Mouse (Mus musculus): ENCODE data around the gene Pelo.

The Pelo gene

GRCm38 (mm10) chr13:115096965-115097364 is 7.0 kb upstream of the Pelo start:
- in situ Hi-C loops (cut with MboI, MseI) = no loop called here

DNA sequence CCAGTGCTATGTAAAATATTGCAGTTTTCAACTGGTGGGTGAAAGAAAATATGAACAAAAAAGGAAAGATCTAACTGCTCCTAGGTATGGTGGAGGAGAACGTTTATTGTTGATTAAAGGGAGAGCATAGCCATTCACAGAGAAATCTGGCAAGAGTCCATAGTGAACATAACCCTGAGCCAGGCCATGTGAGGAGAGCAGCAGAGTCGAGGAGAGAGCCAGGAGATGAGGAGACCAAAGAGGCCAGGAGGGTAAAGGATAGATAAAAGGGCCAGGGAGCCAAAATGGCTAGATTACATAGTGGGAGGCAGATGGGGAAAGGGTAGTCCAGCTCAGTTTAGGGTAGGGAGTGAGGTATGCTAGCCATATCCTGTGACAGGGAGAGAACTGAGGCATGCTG is 6.2 kb upstream of the Pelo start:
- in situ Hi-C loops (cut with MboI, MseI) = no loop called here

- in situ Hi-C loops (cut with MboI, MseI) = no loop called here
These were observed 5.4 kb upstream of the Pelo start for GRCm38 (mm10) chr13:115095392-115095791.

- in situ Hi-C loops (cut with MboI, MseI) = no loop called here
These were observed 1.5 kb upstream of the Pelo start for GRCm38 (mm10) chr13:115091511-115091910.

DNA sequence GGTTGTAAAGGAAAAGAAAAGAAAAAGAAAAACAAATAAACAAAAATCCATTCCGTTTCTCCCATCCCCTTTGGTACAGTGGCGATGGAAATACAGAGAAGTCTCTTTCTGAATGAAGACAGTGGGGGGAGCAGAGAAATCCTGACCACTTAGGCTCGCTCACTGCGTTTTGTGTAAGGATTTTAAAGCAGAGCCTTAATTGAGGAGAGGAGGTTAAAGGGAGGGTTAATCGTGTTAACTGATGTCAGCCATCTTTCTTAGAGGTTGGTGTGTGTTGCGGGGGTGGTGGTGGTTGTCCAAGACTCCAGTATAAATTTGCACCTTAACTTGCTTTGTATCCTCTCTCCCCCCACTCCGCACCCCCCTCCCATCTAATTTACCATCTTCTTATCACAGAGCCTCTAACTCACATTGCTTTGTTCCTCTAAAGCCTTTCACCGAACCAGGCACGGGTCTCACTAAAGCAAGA is 1.0 kb upstream of the Pelo start:
- in situ Hi-C loops (cut with MboI, MseI) = no loop called here

- in situ Hi-C loops (cut with MboI, MseI) = no loop called here
These were observed 476 bp downstream of the Pelo start for GRCm38 (mm10) chr13:115089395-115090025.

- in situ Hi-C loops (cut with MboI, MseI) = no loop called here
These were observed 979 bp downstream of the Pelo start for GRCm38 (mm10) chr13:115089020-115089394.

DNA sequence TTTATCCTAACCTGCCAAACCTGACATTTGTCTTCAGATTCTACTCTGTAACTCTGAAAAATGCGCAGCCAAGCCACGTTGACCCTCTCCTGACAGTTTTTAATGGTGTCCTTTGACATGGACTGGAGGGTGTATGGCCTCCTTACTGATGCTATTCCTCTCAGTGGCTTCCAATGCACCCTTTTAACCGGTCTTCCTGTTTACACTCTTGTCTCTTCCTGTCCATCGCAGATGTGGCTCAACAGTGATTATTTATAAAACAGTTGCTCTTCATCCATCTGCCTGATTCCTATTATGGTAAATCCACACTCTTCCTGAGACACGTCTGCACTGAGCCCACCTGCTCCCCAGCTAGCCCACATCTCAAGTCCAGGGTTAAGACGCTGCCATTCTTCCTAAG is 4.0 kb downstream of the Pelo start:
- in situ Hi-C loops (cut with MboI, MseI) = no loop called here

DNA sequence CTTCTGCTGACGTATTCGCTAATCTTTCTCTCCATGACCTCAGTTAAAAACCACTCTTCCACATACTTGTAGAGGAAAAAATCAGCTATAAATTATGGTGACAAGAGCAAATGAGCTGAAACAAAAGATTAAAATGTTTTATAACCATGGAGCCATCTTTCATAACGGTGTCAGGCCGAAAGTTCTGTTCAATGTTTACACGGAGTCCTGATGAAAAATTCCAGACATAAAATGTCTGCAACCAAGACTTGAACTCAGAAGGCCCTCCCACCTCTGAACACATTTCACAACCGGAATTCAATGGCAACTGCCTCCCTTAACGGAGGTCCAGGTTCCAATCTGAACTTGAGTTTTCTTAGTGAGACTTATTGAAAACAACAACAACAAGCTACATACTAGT is 7.6 kb downstream of the Pelo start:
- in situ Hi-C loops (cut with MboI, MseI) = no loop called here

DNA sequence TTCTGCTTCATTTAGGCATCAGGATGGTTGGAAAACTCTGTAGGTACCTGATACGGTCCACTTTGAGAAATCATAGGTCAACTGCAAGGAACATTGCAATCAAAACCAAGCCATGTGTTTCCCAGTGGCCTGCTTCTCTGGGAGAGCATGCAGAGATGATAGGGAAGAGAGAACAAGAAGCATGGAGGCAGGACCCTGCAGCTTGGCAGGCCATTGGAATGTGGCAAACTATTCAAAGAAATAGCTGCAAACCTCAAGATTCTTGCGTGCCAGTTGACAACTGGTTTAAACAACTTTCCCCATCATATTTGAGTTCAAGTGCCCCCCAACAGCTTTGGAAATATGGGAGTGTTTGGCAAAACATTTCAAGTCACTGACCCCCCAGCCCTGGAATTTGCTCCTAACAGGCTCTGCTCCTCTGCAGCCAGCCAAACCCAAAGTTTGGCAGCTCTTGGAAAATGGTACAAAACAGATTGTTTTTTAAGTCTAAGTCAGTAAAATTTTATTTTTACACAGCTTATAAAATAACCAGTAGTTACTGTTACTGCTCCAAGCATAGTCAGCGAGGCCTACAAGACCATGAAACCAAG is 9.9 kb downstream of the Pelo start:
- in situ Hi-C loops (cut with MboI, MseI) = no loop called here

- in situ Hi-C loops (cut with MboI, MseI) = no loop called here
These were observed 10.8 kb downstream of the Pelo start for GRCm38 (mm10) chr13:115078997-115079685.

- in situ Hi-C loops (cut with MboI, MseI) = no loop called here
These were observed 12.4 kb downstream of the Pelo start for GRCm38 (mm10) chr13:115077346-115078134.

- in situ Hi-C loops (cut with MboI, MseI) = no loop called here
These were observed 17.6 kb downstream of the Pelo start for GRCm38 (mm10) chr13:115072386-115072785.

- in situ Hi-C loops (cut with MboI, MseI) = no loop called here
These were observed 18.6 kb downstream of the Pelo start for GRCm38 (mm10) chr13:115071431-115071830.

DNA sequence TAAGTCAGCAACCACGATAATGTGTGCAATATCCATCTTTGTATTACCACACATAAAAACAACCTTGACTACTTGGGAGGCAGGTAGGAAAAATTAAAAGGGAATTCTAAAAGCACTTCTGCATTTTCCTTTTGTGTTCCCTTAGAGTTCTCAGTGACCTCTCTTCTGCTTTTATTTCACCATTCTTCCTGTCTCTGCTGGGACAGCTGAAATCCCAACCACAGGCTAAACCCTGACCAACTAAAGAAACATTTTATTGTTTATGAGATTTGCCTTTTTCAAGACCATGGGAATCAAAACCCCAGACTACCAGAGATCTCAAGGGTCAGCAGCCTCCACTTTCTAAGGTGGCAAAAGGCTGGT is 22.0 kb downstream of the Pelo start:
- in situ Hi-C loops (cut with MboI, MseI) = no loop called here

- in situ Hi-C loops (cut with MboI, MseI) = no loop called here
These were observed 22.5 kb downstream of the Pelo start for GRCm38 (mm10) chr13:115067324-115067967.

- in situ Hi-C loops (cut with MboI, MseI) = no loop called here
These were observed 32.4 kb downstream of the Pelo start for GRCm38 (mm10) chr13:115057555-115057954.

GRCm38 (mm10) chr13:115054783-115055182 is 35.2 kb downstream of the Pelo start:
- in situ Hi-C loops (cut with MboI, MseI) = no loop called here

GRCm38 (mm10) chr13:115052568-115052967 is 37.4 kb downstream of the Pelo start:
- in situ Hi-C loops (cut with MboI, MseI) = no loop called here

DNA sequence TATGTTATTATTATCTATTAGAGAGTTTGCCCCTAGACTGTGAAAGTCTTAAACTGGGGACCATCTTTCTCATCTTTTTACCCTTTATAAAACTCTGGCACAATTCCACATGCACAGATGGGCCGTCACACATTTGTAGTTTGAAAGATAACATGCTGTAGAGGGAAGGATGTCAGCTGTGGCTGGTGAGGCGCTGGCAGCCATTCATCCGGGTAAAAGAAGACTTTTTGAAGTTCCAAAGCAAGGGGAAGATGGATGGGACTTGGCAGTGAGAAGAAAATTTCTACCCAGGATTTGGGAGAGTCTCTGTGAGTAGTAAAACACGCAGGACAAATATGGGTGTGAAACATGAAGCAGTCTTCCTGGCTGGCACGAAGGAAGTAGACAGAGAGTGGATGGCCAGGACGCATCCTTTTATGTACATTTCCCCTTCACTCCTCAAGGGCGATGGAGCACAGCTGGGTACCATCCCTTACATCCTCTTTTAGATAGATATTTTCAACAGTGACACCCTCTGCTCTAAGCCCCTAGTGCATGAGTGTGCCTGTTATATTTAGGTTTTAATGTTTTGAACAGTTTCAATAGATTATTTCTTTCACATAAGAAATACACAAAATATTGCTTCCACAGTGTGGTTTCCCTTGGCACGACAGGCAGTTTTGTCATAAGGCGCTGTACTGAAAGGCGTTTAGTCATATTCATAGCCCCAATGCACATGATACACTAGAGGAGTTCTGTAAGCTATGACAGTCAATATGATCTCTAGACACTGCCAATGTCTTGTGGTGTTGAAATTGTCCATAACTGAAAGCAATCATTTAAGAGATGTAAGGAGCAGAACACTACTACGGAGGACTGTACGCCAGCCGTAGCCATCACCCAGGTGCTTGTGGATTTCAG is 39.1 kb downstream of the Pelo start:
- in situ Hi-C loops (cut with MboI, MseI) = no loop called here

DNA sequence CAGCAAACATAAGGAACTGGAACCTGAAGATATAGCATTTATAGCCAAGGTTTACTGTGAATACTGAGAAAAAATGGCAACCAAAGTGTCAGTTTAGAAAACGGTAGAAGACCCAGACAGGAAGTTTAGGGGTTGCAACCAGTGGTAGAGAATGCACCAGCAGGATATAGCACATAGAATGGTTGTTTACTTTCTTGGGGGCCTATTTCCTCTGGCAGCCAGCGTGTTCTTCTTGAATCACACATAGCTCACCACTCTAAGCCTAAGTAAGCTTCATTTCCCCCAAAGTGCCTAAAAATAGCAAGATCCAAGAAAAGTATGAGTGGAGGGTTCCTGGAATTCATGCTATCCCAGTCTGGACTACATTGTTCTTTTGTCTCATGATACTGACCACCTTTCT is 47.3 kb downstream of the Pelo start:
- in situ Hi-C loops (cut with MboI, MseI) = no loop called here

Measured in T-helper 1 cell (primary cell).